Mouse (Mus musculus): ENCODE results near the gene Sparc. TPM values are rescaled to one million over a fixed set of nuclear protein-coding genes. Genes with fewer than 3 reads are reported as not detected.

Gene Sparc
- polyA plus RNA-seq, 1 experiment, result 351 TPM

- H3K4me3 ChIP-seq (ENCODE audit: insufficient read depth, low read length), result no peak overlapping the region
- H3K27ac ChIP-seq (ENCODE audit: insufficient read depth, low read length), result no peak overlapping the region
- H3K4me1 ChIP-seq (ENCODE audit: control insufficient read depth, insufficient read depth, low read length), result no peaks in the 10 kb centered on the region
- no peak for TF ChIP-seq POLR2A (IDR thresholded peaks at IDR 0.05; ENCODE audit: extremely low read depth, insufficient read depth, low read length)
- TF ChIP-seq CTCF (IDR thresholded peaks at IDR 0.05; ENCODE audit: extremely low read depth, insufficient read depth, low read length), result peak; percentile 56
These were observed 21.8 kb upstream of the Sparc start for GRCm38 (mm10) chr11:55444772-55445171.

GRCm38 (mm10) chr11:55439718-55440117 lies 16.7 kb upstream of the Sparc start:
- TF ChIP-seq CTCF (IDR thresholded peaks at IDR 0.05; ENCODE audit: extremely low read depth, insufficient read depth, low read length) (no peak), POLR2A (IDR thresholded peaks at IDR 0.05; ENCODE audit: extremely low read depth, insufficient read depth, low read length) (no peak)
- no peak overlapping the region for H3K27ac ChIP-seq (ENCODE audit: insufficient read depth, low read length)
- no peak overlapping the region for H3K4me3 ChIP-seq (ENCODE audit: insufficient read depth, low read length)
- H3K4me1 ChIP-seq (ENCODE audit: control insufficient read depth, insufficient read depth, low read length), result no peaks in the 10 kb centered on the region

GRCm38 (mm10) chr11:55438031-55438430 lies 15.0 kb upstream of the Sparc start:
- Histone ChIP-seq H3K27ac (ENCODE audit: insufficient read depth, low read length) (no peak overlapping the region), H3K4me3 (ENCODE audit: insufficient read depth, low read length) (no peak overlapping the region), H3K4me1 (ENCODE audit: control insufficient read depth, insufficient read depth, low read length) (no peaks in the 10 kb centered on the region)
- TF ChIP-seq POLR2A (IDR thresholded peaks at IDR 0.05; ENCODE audit: extremely low read depth, insufficient read depth, low read length) (no peak), CTCF (IDR thresholded peaks at IDR 0.05; ENCODE audit: extremely low read depth, insufficient read depth, low read length) (no peak)

- no peak overlapping the region for H3K4me3 ChIP-seq (ENCODE audit: insufficient read depth, low read length)
- H3K4me1 ChIP-seq (ENCODE audit: control insufficient read depth, insufficient read depth, low read length), result no peaks in the 10 kb centered on the region
- no peak overlapping the region for H3K27ac ChIP-seq (ENCODE audit: insufficient read depth, low read length)
- TF ChIP-seq POLR2A (IDR thresholded peaks at IDR 0.05; ENCODE audit: extremely low read depth, insufficient read depth, low read length), result no peak
- no peak for TF ChIP-seq CTCF (IDR thresholded peaks at IDR 0.05; ENCODE audit: extremely low read depth, insufficient read depth, low read length)
These were observed 13.1 kb upstream of the Sparc start for GRCm38 (mm10) chr11:55436089-55436488.

GRCm38 (mm10) chr11:55432981-55433380 lies 10.0 kb upstream of the Sparc start:
- TF ChIP-seq POLR2A (IDR thresholded peaks at IDR 0.05; ENCODE audit: extremely low read depth, insufficient read depth, low read length), result no peak
- no peak for TF ChIP-seq CTCF (IDR thresholded peaks at IDR 0.05; ENCODE audit: extremely low read depth, insufficient read depth, low read length)
- Histone ChIP-seq H3K4me1 (ENCODE audit: control insufficient read depth, insufficient read depth, low read length) (no peaks in the 10 kb centered on the region), H3K4me3 (ENCODE audit: insufficient read depth, low read length) (no peak overlapping the region), H3K27ac (ENCODE audit: insufficient read depth, low read length) (no peak overlapping the region)

GRCm38 (mm10) chr11:55429973-55430372 lies 7.0 kb upstream of the Sparc start:
- Histone ChIP-seq H3K4me1 (ENCODE audit: control insufficient read depth, insufficient read depth, low read length) (no peaks in the 10 kb centered on the region), H3K4me3 (ENCODE audit: insufficient read depth, low read length) (no peak overlapping the region), H3K27ac (ENCODE audit: insufficient read depth, low read length) (no peak overlapping the region)
- no peak for TF ChIP-seq CTCF (IDR thresholded peaks at IDR 0.05; ENCODE audit: extremely low read depth, insufficient read depth, low read length)
- TF ChIP-seq POLR2A (IDR thresholded peaks at IDR 0.05; ENCODE audit: extremely low read depth, insufficient read depth, low read length), result no peak

GRCm38 (mm10) chr11:55428186-55429012 lies 5.4 kb upstream of the Sparc start:
- Histone ChIP-seq H3K4me3 (ENCODE audit: insufficient read depth, low read length) (no peak overlapping the region), H3K4me1 (ENCODE audit: control insufficient read depth, insufficient read depth, low read length) (peaks cover 1% of the 10 kb centered on the region; the same call in 1 of the 2 replicates), H3K27ac (ENCODE audit: insufficient read depth, low read length) (no peak overlapping the region)
- no peak for TF ChIP-seq CTCF (IDR thresholded peaks at IDR 0.05; ENCODE audit: extremely low read depth, insufficient read depth, low read length)

GRCm38 (mm10) chr11:55424746-55425360 lies 1.9 kb upstream of the Sparc start:
- peaks cover 5% of the 10 kb centered on the region for H3K4me1 ChIP-seq (ENCODE audit: control insufficient read depth, insufficient read depth, low read length)
- TF ChIP-seq POLR2A (IDR thresholded peaks at IDR 0.05; ENCODE audit: extremely low read depth, insufficient read depth, low read length) (no peak), CTCF (IDR thresholded peaks at IDR 0.05; ENCODE audit: extremely low read depth, insufficient read depth, low read length) (no peak)
- no peak overlapping the region for H3K4me3 ChIP-seq (ENCODE audit: insufficient read depth, low read length)
- H3K27ac ChIP-seq (ENCODE audit: insufficient read depth, low read length), result no peak overlapping the region

GRCm38 (mm10) chr11:55423756-55424155 lies 773 bp upstream of the Sparc start:
- H3K4me3 ChIP-seq (ENCODE audit: insufficient read depth, low read length), result no peak overlapping the region
- H3K27ac ChIP-seq (ENCODE audit: insufficient read depth, low read length), result 0 out of 2 replicates have a peak overlapping the region, but pooled peaks have one; percentile 32
- TF ChIP-seq POLR2A (IDR thresholded peaks at IDR 0.05; ENCODE audit: extremely low read depth, insufficient read depth, low read length) (no peak), CTCF (IDR thresholded peaks at IDR 0.05; ENCODE audit: extremely low read depth, insufficient read depth, low read length) (no peak)
- H3K4me1 ChIP-seq (ENCODE audit: control insufficient read depth, insufficient read depth, low read length), result peaks cover 5% of the 10 kb centered on the region
